Mouse (Mus musculus): ENCODE data around the gene Tnfrsf23. TPM values are rescaled to one million over a fixed set of nuclear protein-coding genes. Genes with fewer than 3 reads are reported as not detected.

Gene Tnfrsf23
- total and polyA plus RNA-seq, 3 experiments, result 0.08 to 0.71 TPM; not detected in 1

- TF ChIP-seq RAD21 (IDR thresholded peaks at IDR 0.05; ENCODE audit: low read depth, low read length) (no peak), USF1 (IDR thresholded peaks at IDR 0.05; ENCODE audit: low read depth, low read length) (no peak), E2F4 (IDR thresholded peaks at IDR 0.05; ENCODE audit: insufficient replicate concordance, low read depth, low read length) (no peak), ELF1 (IDR thresholded peaks at IDR 0.05; ENCODE audit: low read depth, low read length) (no peak), BHLHE40 (IDR thresholded peaks at IDR 0.05; ENCODE audit: low read depth, low read length) (no peak), CHD1 (IDR thresholded peaks at IDR 0.05; ENCODE audit: low read depth, low read length) (no peak), SMC3 (IDR thresholded peaks at IDR 0.05; ENCODE audit: low read depth, low read length) (no peak), POLR2A (IDR thresholded peaks at IDR 0.05; ENCODE audit: low read depth, low read length) (no peak), ETS1 (conservative IDR thresholded peaks at IDR 0.05; ENCODE audit: low read depth, low read length) (no peak), RCOR1 (conservative IDR thresholded peaks at IDR 0.05; ENCODE audit: low read depth, low read length) (no peak), SIN3A (IDR thresholded peaks at IDR 0.05; ENCODE audit: low read length) (no peak), NELFE (IDR thresholded peaks at IDR 0.05; ENCODE audit: low read depth, low read length) (no peak), MAFK (IDR thresholded peaks at IDR 0.05; ENCODE audit: insufficient replicate concordance, low read length) (no peak)
- dilution Hi-C loops (cut with MboI; ENCODE audit: extremely low pct_ligation_motif_present, extremely low pct_unique_long_range_greater_than_20kb, low sequenced_read_pairs), result no loop called here
- DNase-seq (ENCODE audit: extremely low read depth), result no peak
- peaks cover 18 to 31% of the 10 kb centered on the region in 2 experiments for H3K4me1 ChIP-seq (ENCODE audit: control insufficient read depth in 1 of 2, insufficient read depth in 2 of 2)
- no peak overlapping the region for H3K4me2 ChIP-seq (ENCODE audit: insufficient read depth, low read depth, poor library complexity, severe bottlenecking)
- no peak overlapping the region for H3K27ac ChIP-seq (ENCODE audit: insufficient read depth, low read depth)
- peaks cover 20% of the 10 kb centered on the region for H3K27me3 ChIP-seq (replicated peaks)
- in situ Hi-C loops (cut with MboI; ENCODE audit: low pct_ligation_motif_present, low pct_unique_long_range_greater_than_20kb, low sequenced_read_pairs), result no loop called here
- H3K9me3 ChIP-seq (replicated peaks; ENCODE audit: low read length), result no peaks in the 10 kb centered on the region
- no peak overlapping the region for H3K9ac ChIP-seq (ENCODE audit: insufficient read depth, low read depth)
- no peaks in the 10 kb centered on the region for H3K79me2 ChIP-seq (replicated peaks; ENCODE audit: control insufficient read depth, extremely low read depth, insufficient read depth, poor library complexity, severe bottlenecking)
- H3K36me3 ChIP-seq (replicated peaks in 1 of 2; ENCODE audit: control insufficient read depth in 1 of 2, insufficient read depth in 1 of 2, low read length in 1 of 2), result peaks cover 0 to 10% of the 10 kb centered on the region in 2 experiments
- no peak overlapping the region for H3K4me3 ChIP-seq (replicated peaks in 1 of 3; ENCODE audit: low read depth in 2 of 3, low read length in 2 of 3, poor library complexity in 1 of 3)
Observed at GRCm38 (mm10) chr7:143711381-143711780, 25.7 kb upstream of the Tnfrsf23 start.

DNA sequence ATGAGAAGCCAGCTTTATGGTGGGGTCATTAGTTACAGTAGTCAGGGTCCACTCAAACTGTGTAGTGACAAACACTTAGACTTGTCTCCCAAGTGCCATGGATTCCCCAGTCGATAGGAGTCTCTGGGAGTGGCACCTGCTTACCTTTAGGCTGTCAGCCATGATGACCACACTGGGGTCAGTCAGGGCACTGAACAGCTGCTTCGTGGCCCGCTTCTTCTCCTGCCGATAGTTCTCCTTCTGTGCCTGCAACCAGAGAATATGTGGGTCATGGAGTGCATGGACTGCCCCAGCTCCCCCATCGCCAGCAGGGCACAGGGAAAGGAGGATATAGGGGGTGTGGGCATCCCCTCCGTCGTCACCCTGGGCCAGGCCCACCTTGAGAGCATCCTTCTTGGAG, 23.7 kb upstream of the Tnfrsf23 start:
- no peak overlapping the region for H3K27ac ChIP-seq (ENCODE audit: insufficient read depth, low read depth)
- dilution Hi-C loops (cut with MboI; ENCODE audit: extremely low pct_ligation_motif_present, extremely low pct_unique_long_range_greater_than_20kb, low sequenced_read_pairs) (no loop called here), in situ Hi-C loops (cut with MboI; ENCODE audit: low pct_ligation_motif_present, low pct_unique_long_range_greater_than_20kb, low sequenced_read_pairs) (loop anchor here (5.0 kb wide), 1 partner anchor 43 kb away; no protein-coding TSS in a partner anchor)
- no peak for TF ChIP-seq USF2 (conservative IDR thresholded peaks at IDR 0.05; ENCODE audit: low read depth, low read length)
- no peak for TF ChIP-seq POLR2A (IDR thresholded peaks at IDR 0.05; ENCODE audit: low read depth, low read length)
- no peak for TF ChIP-seq MXI1 (IDR thresholded peaks at IDR 0.05; ENCODE audit: low read depth, low read length)
- no peak for TF ChIP-seq TBP (conservative IDR thresholded peaks at IDR 0.05; ENCODE audit: low read depth, low read length)
- no peak for TF ChIP-seq RCOR1 (conservative IDR thresholded peaks at IDR 0.05; ENCODE audit: low read depth, low read length)
- TF ChIP-seq CTCF (conservative IDR thresholded peaks at IDR 0.05 in 1 of 2, IDR thresholded peaks at IDR 0.05 in 1 of 2; ENCODE audit: low read depth in 2 of 2, low read length in 2 of 2), result no peak
- no peak for TF ChIP-seq JUN (IDR thresholded peaks at IDR 0.05; ENCODE audit: insufficient read depth, low read depth, low read length)
- no peak for TF ChIP-seq NRF1 (IDR thresholded peaks at IDR 0.05; ENCODE audit: low read depth, low read length)
- TF ChIP-seq UBTF (IDR thresholded peaks at IDR 0.05; ENCODE audit: low read depth, low read length), result no peak
- TF ChIP-seq CHD1 (IDR thresholded peaks at IDR 0.05; ENCODE audit: low read depth, low read length), result no peak
- TF ChIP-seq ZNF384 (IDR thresholded peaks at IDR 0.05; ENCODE audit: low read depth, low read length), result no peak
- TF ChIP-seq ELF1 (IDR thresholded peaks at IDR 0.05; ENCODE audit: low read depth, low read length), result no peak
- no peak for TF ChIP-seq RAD21 (IDR thresholded peaks at IDR 0.05; ENCODE audit: low read depth, low read length)
- no peak for TF ChIP-seq PAX5 (IDR thresholded peaks at IDR 0.05; ENCODE audit: low read length)
- TF ChIP-seq HCFC1 (IDR thresholded peaks at IDR 0.05; ENCODE audit: low read depth, low read length), result no peak
- H3K4me3 ChIP-seq (replicated peaks in 1 of 3; ENCODE audit: low read depth in 2 of 3, low read length in 2 of 3, poor library complexity in 1 of 3), result no peak overlapping the region
- no peaks in the 10 kb centered on the region for H3K79me2 ChIP-seq (replicated peaks; ENCODE audit: control insufficient read depth, extremely low read depth, insufficient read depth, poor library complexity, severe bottlenecking)
- peaks cover 9% of the 10 kb centered on the region for H3K27me3 ChIP-seq (replicated peaks)
- H3K36me3 ChIP-seq (replicated peaks in 1 of 2; ENCODE audit: control insufficient read depth in 1 of 2, insufficient read depth in 1 of 2, low read length in 1 of 2), result peaks cover 0 to 11% of the 10 kb centered on the region in 2 experiments
- no peak for DNase-seq (ENCODE audit: extremely low read depth)
- H3K9ac ChIP-seq (ENCODE audit: insufficient read depth, low read depth), result no peak overlapping the region
- no peak overlapping the region for H3K4me2 ChIP-seq (ENCODE audit: insufficient read depth, low read depth, poor library complexity, severe bottlenecking)
- H3K9me3 ChIP-seq (replicated peaks; ENCODE audit: low read length), result no peaks in the 10 kb centered on the region
- H3K4me1 ChIP-seq (ENCODE audit: control insufficient read depth in 1 of 2, insufficient read depth in 2 of 2), result peaks cover 18 to 31% of the 10 kb centered on the region in 2 experiments

Measured in CH12.LX (cell line).